Mouse (Mus musculus) lung, postnatal 0 days (tissue): Measurements from ENCODE around the gene B130006D01Rik. TPM values are rescaled to one million over a fixed set of nuclear protein-coding genes. Genes with fewer than 3 reads are reported as not detected.
A peak's percentile ranks its signal among the peaks of the same experiment; 100 is the strongest.
"Not testable (repeated sequence)": the region's sequence is repeated elsewhere in the genome, so short reads cannot be mapped to it uniquely, and the experiment has no call there.

Source experiments
- ATAC-seq: fragments of 200-750 bp; cut with Nextera tagmentation; 2 replicates; pipeline ENCODE4 v1.8.0; 2017; ENCODE audit warnings: moderate library complexity
- DNase-seq: peaks from one replicate; pipeline ENCODE4 v3.0.0-alpha.2; 2016; ENCODE audit warnings: low spot score
- H3K27ac ChIP-seq: fragments of 300-500 bp; sonication (generic); 2 replicates; pipeline ENCODE4 v1.5.1; 2014; ENCODE audit warnings: antibody characterized with exemption, mild to moderate bottlenecking, low read length, mixed read lengths
- H3K27me3 ChIP-seq: fragments of 300-500 bp; sonication (generic); replicated peaks from 2 replicates; pipeline ENCODE4 v1.6.1; 2014; ENCODE audit warnings: low read length, mixed read lengths; ENCODE audit not compliant: insufficient read depth
- H3K36me3 ChIP-seq: fragments of 300-500 bp; sonication (generic); 2 replicates; pipeline ENCODE4 v1.6.1; 2014; ENCODE audit warnings: low read length, mixed read lengths; ENCODE audit not compliant: insufficient read depth
- H3K4me1 ChIP-seq: fragments of 300-500 bp; sonication (generic); 2 replicates; pipeline ENCODE4 v1.6.1; 2014; ENCODE audit warnings: antibody characterized with exemption, low read depth, low read length, mixed read lengths; ENCODE audit not compliant: insufficient read depth
- H3K4me2 ChIP-seq: fragments of 300-500 bp; sonication (generic); replicated peaks from 2 replicates; pipeline ENCODE4 v1.6.1; 2014; ENCODE audit warnings: low read depth, mild to moderate bottlenecking, low read length, moderate library complexity, mixed read lengths
- H3K4me3 ChIP-seq: fragments of 300-500 bp; sonication (generic); 2 replicates; pipeline ENCODE4 v1.5.1; 2014; ENCODE audit warnings: low read depth, low read length
- H3K9ac ChIP-seq: fragments of 300-500 bp; sonication (generic); replicated peaks from 2 replicates; pipeline ENCODE4 v1.6.1; 2014; ENCODE audit warnings: low read depth, mild to moderate bottlenecking
- H3K9me3 ChIP-seq: fragments of 300-500 bp; sonication (generic); 2 replicates; pipeline ENCODE4 v1.6.1; 2016; ENCODE audit warnings: low read length, mixed read lengths
- CTCF ChIP-seq: IDR thresholded peaks from 2 replicates; pipeline ENCODE4 v1.5.1; 2016; ENCODE audit warnings: antibody characterized with exemption, mild to moderate bottlenecking
- EP300 ChIP-seq: IDR thresholded peaks from 2 replicates; pipeline ENCODE4 v1.6.1; 2016; ENCODE audit warnings: antibody characterized with exemption, mild to moderate bottlenecking, control low read depth
- WGBS: fragments of 180-500 bp; shearing (Covaris S2); extraction: QIAGEN DNeasy Blood & Tissue Kit; methylation state at CpG from one replicate; pipeline ENCODE4 v1.1.7; 2014; 5-methylcytosine and 5-hydroxymethylcytosine counted together
- polyA plus RNA-seq: library from polyadenylated mRNA; unstranded; fragments of >200 nt; fragmentation: Nextera tagmentation; extraction: Ambion mirVana; gene quantifications from 2 replicates; pipeline ENCODE4 v1.2.1, GENCODE M21; 2015

The B130006D01Rik gene
- polyA plus RNA-seq, 1 experiment from 2014 or later: 0.42 TPM

DNA sequence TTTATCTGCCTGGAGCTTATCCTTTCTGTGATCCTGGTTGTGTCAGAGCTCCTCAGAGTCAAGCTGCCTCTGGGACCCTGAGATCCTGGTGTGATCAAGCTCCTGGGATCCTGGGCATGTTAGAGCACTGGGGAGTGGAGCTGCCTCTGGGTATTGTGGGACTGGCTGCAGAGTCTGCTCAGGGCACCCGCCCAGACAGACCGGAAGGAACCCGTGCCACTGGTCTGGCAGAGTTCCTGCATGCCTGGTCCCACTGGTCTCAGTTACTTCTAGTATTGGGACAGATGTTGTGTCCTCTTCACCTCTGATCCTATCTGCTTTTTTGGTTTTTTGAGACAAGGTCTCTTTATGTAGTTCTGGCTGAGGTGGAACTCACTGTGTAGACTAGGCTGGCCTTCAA lies 14.4 kb downstream of the B130006D01Rik start:
- H3K4me3 ChIP-seq: no peak overlapping the region
- ATAC-seq: no peak

DNA sequence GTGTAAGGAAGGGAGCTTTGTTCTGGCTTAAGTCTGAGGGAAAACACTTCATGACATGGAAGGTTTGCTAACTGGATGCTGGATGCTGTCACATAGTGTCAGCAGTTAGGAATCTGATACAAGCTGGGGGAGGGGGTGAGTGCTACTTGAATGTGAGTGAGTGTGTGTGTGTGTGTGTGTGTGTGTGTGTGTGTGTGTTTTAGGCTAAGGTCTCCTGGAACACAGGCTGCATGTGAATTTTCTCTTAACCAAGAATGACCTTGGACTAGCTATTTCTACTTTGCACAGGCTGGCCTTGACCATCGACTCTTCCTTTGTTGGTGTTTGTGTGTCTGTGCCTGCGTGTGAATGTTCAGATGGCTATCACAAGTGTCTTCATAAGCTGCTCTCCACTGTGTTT lies 21.1 kb downstream of the B130006D01Rik start:
- no peaks in the 10 kb centered on the region; the same call in 1 of the 2 replicates for H3K36me3 ChIP-seq
- 77% methylated on average over 2 of the region's 2 CpGs for WGBS
- peak; percentile 39 for DNase-seq
- ATAC-seq: peak; percentile 59
- H3K9ac ChIP-seq: no peak overlapping the region
- no peaks in the 10 kb centered on the region for H3K4me1 ChIP-seq
- H3K4me2 ChIP-seq: no peak overlapping the region
- H3K27ac ChIP-seq: no peak overlapping the region
- H3K9me3 ChIP-seq: no peaks in the 10 kb centered on the region
- H3K27me3 ChIP-seq: no peaks in the 10 kb centered on the region
- TF ChIP-seq EP300 (no peak), CTCF (no peak)
- no peak overlapping the region for H3K4me3 ChIP-seq

More for the DNA sequence above, 14.4 kb downstream of the B130006D01Rik start:
- no peaks in the 10 kb centered on the region for H3K27me3 ChIP-seq
- H3K4me1 ChIP-seq: peaks cover 10% of the 10 kb centered on the region; the same call in 1 of the 2 replicates
- TF ChIP-seq CTCF (no peak), EP300 (no peak)
- no peaks in the 10 kb centered on the region for H3K9me3 ChIP-seq
- H3K4me2 ChIP-seq: no peak overlapping the region
- no peak overlapping the region for H3K27ac ChIP-seq
- 43% methylated on average over 3 of the region's 3 CpGs for WGBS
- H3K36me3 ChIP-seq: no peaks in the 10 kb centered on the region
- no peak overlapping the region for H3K9ac ChIP-seq
- peak; percentile 21 for DNase-seq

DNA sequence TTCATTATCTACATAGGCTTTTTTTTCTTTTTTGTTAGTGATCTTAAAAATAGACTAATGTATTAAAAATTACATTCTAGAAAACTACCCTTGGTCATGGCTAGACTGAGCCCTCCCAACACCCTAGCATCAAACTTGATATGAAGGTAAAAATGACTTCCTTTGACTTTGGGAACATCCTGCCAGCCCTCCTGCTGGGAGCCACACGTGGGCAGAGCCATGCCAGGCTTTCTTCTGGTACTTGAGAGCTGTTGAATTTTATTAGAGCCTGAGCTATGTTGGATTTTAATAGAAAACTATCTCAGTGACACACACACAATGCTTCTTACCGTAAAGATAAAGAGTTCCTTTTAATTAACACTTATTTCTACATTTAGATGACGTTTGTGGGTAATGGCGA lies 23.4 kb downstream of the B130006D01Rik start:
- no peaks in the 10 kb centered on the region for H3K4me1 ChIP-seq
- no peak overlapping the region for H3K4me2 ChIP-seq
- no peaks in the 10 kb centered on the region for H3K27me3 ChIP-seq
- no peak overlapping the region for H3K4me3 ChIP-seq
- H3K9ac ChIP-seq: no peak overlapping the region
- no peak overlapping the region for H3K27ac ChIP-seq
- no peaks in the 10 kb centered on the region; the same call in 1 of the 2 replicates for H3K36me3 ChIP-seq
- TF ChIP-seq CTCF: no peak
- TF ChIP-seq EP300: no peak
- WGBS: 76% methylated on average over 4 of the region's 4 CpGs
- H3K9me3 ChIP-seq: no peaks in the 10 kb centered on the region
- DNase-seq (no peak), ATAC-seq (no peak)

DNA sequence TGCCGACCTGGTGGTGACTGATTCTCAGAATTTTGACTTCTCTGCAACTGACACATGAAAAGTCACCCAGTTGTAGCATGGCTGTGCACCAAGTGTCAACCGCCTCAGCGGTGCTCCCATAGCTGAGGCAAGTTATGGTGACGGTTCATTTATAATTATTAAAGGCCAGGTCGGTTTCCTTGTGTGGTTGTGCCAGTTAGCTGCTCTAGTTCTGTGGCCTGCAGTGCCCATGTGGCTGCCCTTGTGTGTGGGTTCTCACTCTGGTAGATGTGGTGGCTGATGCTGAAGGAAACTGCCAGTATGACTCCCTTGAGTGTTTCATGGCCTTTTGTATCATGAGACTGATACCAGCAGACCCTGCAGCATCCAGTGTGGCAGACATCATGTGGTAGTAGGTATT lies 24.9 kb downstream of the B130006D01Rik start:
- H3K9me3 ChIP-seq: no peaks in the 10 kb centered on the region
- DNase-seq (no peak), ATAC-seq (no peak)
- H3K36me3 ChIP-seq: peaks cover under 1% of the 10 kb centered on the region; the same call in 1 of the 2 replicates
- H3K27me3 ChIP-seq: no peaks in the 10 kb centered on the region
- H3K9ac ChIP-seq: no peak overlapping the region
- no peak for TF ChIP-seq EP300
- TF ChIP-seq CTCF: no peak
- no peaks in the 10 kb centered on the region for H3K4me1 ChIP-seq
- H3K4me3 ChIP-seq: no peak overlapping the region
- no peak overlapping the region for H3K27ac ChIP-seq
- WGBS: 75% methylated on average over 5 of the region's 5 CpGs
- H3K4me2 ChIP-seq: no peak overlapping the region

DNA sequence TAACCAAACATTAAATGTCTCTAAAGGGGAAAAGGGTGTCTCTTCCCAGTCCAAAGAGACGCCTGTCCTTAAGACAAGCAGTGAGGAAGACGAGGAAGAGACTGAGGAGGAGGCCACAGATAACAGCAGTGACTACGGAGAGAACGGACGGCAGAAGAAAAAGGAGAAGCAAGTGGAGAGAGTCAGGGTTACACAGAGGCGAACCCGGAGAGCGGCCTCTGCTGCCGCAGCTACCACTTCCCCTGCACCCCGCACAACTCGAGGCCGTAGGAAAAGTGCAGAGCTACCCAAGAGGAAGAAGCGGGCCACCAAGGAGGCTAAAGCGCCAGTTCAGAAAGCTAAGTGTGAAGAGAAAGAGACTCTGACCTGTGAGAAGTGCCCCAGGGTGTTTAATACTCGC lies 26.2 kb downstream of the B130006D01Rik start:
- no peaks in the 10 kb centered on the region for H3K4me1 ChIP-seq
- H3K9me3 ChIP-seq: no peaks in the 10 kb centered on the region
- H3K9ac ChIP-seq: no peak overlapping the region
- H3K36me3 ChIP-seq: peaks cover 8% of the 10 kb centered on the region; the same call in 1 of the 2 replicates
- H3K4me2 ChIP-seq: no peak overlapping the region
- H3K4me3 ChIP-seq: no peak overlapping the region
- whole genome bisulfite sequencing: 82% methylated on average over 15 of the region's 15 CpGs
- ATAC-seq (no peak), DNase-seq (no peak)
- H3K27ac ChIP-seq: no peak overlapping the region
- H3K27me3 ChIP-seq: no peaks in the 10 kb centered on the region
- no peak for TF ChIP-seq CTCF
- TF ChIP-seq EP300: no peak

DNA sequence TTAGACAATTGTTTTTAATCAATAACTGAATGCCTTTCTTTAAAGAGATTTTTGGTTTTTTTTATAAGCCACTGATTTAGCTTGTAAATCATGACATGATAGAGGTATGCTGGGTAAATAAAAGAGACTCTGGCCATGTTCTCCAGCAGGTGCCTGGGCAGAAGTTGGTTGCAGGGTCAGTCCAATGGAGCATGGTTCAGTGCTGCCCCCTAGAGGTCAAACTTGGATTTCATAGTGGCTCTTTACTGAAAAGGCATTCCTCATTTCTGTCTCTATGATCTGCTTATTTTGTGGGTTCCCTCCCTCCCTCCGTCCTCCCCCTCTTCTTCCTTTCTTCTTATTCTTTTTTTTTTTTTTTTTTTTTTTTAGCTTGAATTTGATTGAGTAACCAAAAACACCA lies 27.6 kb downstream of the B130006D01Rik start:
- TF ChIP-seq CTCF: peak; percentile 91
- TF ChIP-seq EP300: no peak
- Histone ChIP-seq H3K36me3 (peaks cover 13% of the 10 kb centered on the region; the same call in 1 of the 2 replicates), H3K4me3 (no peak overlapping the region), H3K9me3 (no peaks in the 10 kb centered on the region), H3K4me1 (no peaks in the 10 kb centered on the region), H3K27ac (no peak overlapping the region), H3K9ac (no peak overlapping the region), H3K4me2 (no peak overlapping the region), H3K27me3 (no peaks in the 10 kb centered on the region)
- DNase-seq: peak; percentile 85
- ATAC-seq: peak; percentile 56
- 6% methylated on average over 1 of the region's 1 CpGs for WGBS

DNA sequence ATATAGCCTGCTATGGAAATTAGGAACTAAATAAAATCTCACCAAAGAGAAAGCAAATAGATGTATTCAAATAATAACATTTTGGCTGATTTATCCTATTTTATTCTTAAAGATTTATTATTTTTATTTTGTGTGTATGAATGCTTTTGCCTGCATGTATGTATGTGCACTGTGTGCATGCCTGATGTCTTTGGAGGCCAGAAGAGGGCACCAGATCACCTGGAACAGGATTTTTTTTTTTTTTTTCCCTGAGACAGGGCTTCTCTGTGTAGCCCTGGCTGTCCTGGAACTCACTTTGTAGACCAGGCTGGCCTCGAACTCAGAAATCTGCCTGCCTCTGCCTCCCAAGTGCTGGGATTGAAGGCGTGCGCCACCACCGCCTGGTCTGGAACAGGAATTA lies 31.8 kb downstream of the B130006D01Rik start:
- not testable (repeated sequence) for DNase-seq, ATAC-seq, H3K9me3 ChIP-seq, H3K27ac ChIP-seq, H3K4me3 ChIP-seq, H3K4me1 ChIP-seq, H3K27me3 ChIP-seq, H3K9ac ChIP-seq, H3K4me2 ChIP-seq
- TF ChIP-seq CTCF: peak; percentile 9; the same call in 1 of the 2 replicates
- 98% methylated on average over 4 of the region's 4 CpGs for WGBS
- H3K36me3 ChIP-seq: peaks cover 14% of the 10 kb centered on the region; the same call in 1 of the 2 replicates
